Mouse (Mus musculus) heart, adult 2 months (tissue): ENCODE measurements around the gene Capn11.
A peak's percentile ranks its signal among the peaks of the same experiment; 100 is the strongest.

Source experiments
- CTCF ChIP-seq: fragments of 200-600 bp; IDR thresholded peaks from 2 replicates; pipeline ENCODE4 v1.8.1; 2022; ENCODE audit warnings: antibody characterized with exemption, mild to moderate bottlenecking, moderate library complexity
- EP300 ChIP-seq: fragments of 200-500 bp; IDR thresholded peaks from 2 replicates; pipeline ENCODE4 v1.6.1; 2011; ENCODE audit warnings: low read depth, low read length, control low read depth; ENCODE audit not compliant: insufficient read depth
- POLR2A ChIP-seq: fragments of 200-500 bp; IDR thresholded peaks from 2 replicates; pipeline ENCODE4 v1.6.1; 2011; ENCODE audit warnings: mild to moderate bottlenecking, low read depth, low read length, control low read depth; ENCODE audit not compliant: insufficient read depth

DNA sequence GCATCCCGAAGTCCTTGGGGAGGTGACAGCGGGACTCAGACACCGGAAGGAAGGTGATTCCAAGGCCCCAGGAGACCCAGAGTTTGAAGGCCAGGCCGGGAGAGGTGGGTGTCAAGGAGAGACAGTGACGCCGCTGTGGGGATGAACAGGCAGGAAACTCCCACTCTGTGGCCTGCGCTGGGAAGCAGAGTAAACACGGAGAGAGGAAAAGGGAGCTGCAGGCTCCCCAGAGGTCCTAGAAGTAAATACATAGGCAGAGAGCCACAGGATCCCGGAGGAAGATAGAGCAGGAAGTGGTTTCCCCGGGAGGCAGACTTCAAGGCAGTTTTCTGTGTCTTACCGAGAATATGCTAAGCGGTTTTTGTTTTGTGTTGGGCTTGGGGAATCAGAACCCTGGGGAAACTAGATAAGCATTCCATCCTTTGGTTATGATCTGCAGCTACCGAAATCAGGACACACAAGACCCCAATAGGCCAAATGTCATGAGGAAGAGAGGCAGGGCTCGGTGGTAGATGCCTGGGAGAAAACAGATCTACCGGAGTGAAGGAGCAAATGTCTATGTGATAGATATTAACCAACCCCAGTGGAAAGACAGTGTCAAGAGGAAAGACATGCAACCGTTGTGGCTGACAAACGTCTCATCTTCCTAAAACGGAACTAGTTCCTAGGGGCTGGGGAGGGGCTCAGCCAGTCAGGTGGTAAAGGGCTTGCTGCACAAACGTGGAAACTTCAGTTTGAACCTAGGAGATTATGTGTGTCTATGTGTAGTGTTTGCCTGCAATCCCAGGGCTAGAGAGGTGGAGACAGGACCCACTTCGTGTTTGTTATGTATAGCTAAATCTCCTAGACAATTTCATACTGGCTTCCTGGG, 39.5 kb downstream of the Capn11 start:
- no peak for TF ChIP-seq CTCF
- 0 out of 2 replicates have a peak, but pooled peaks have one; percentile 31 for TF ChIP-seq EP300
- TF ChIP-seq POLR2A, result no peak; the same call in 1 of the 2 replicates
